Mouse (Mus musculus) limb, embryonic 11.5 days (tissue): ENCODE data around the gene Six5. TPM values are rescaled to one million over a fixed set of nuclear protein-coding genes. Genes with fewer than 3 reads are reported as not detected.

Source experiments
- ATAC-seq: fragments of 200-750 bp; cut with Nextera tagmentation; 2 replicates; pipeline ENCODE4 v1.8.0; 2017; ENCODE audit warnings: low read depth; ENCODE audit not compliant: insufficient number of reproducible peaks, low FRiP score, low TSS enrichment
- DNase-seq: peaks from one replicate; pipeline ENCODE4 v3.0.0-alpha.2; 2015; ENCODE audit warnings: low spot score
- H3K27ac ChIP-seq: fragments of 300-500 bp; sonication (generic); replicated peaks from 2 replicates; pipeline ENCODE4 v1.5.1; 2014; ENCODE audit warnings: low read depth, mild to moderate bottlenecking, low read length
- H3K27me3 ChIP-seq: fragments of 300-500 bp; sonication (generic); 2 replicates; pipeline ENCODE4 v1.6.1; 2014; ENCODE audit warnings: mild to moderate bottlenecking, low read length, mixed read lengths; ENCODE audit not compliant: control insufficient read depth, insufficient read depth
- H3K36me3 ChIP-seq: fragments of 300-500 bp; sonication (generic); 2 replicates; pipeline ENCODE4 v1.6.1; 2014; ENCODE audit warnings: mild to moderate bottlenecking, low read length, moderate library complexity, mixed read lengths; ENCODE audit not compliant: control insufficient read depth, insufficient read depth
- H3K4me1 ChIP-seq: fragments of 300-500 bp; sonication (generic); 2 replicates; pipeline ENCODE4 v1.6.1; 2014; ENCODE audit warnings: low read length, mixed read lengths; ENCODE audit not compliant: control insufficient read depth, insufficient read depth
- H3K4me2 ChIP-seq: fragments of 300-500 bp; sonication (generic); 2 replicates; pipeline ENCODE4 v1.6.1; 2014; ENCODE audit warnings: low read depth, mild to moderate bottlenecking, moderate library complexity; ENCODE audit not compliant: severe bottlenecking
- H3K4me3 ChIP-seq: fragments of 300-500 bp; sonication (generic); 2 replicates; pipeline ENCODE4 v1.5.1; 2014; ENCODE audit warnings: low read depth, low read length
- H3K9ac ChIP-seq: fragments of 300-500 bp; sonication (generic); 2 replicates; pipeline ENCODE4 v1.6.1; 2014; ENCODE audit warnings: mild to moderate bottlenecking, low read length
- H3K9me3 ChIP-seq: fragments of 300-500 bp; sonication (generic); 2 replicates; pipeline ENCODE4 v1.6.1; 2016; ENCODE audit warnings: low read length; ENCODE audit not compliant: control insufficient read depth
- WGBS: fragments of 180-500 bp; shearing (Covaris S2); extraction: QIAGEN DNeasy Blood & Tissue Kit; methylation state at CpG from one replicate; pipeline ENCODE4 v1.1.7; 2014; 5-methylcytosine and 5-hydroxymethylcytosine counted together
- microRNA-seq: library from miRNA; unstranded; fragments of <30 nt; microRNA quantifications from one replicate; pipeline ENCODE4, GENCODE M21; 2016
- polyA plus RNA-seq: library from polyadenylated mRNA; unstranded; fragments of >200 nt; fragmentation: Nextera tagmentation; extraction: Ambion mirVana; gene quantifications from 2 replicates; pipeline ENCODE4 v1.2.1, GENCODE M21; 2014

The Six5 gene
- polyA plus RNA-seq, 1 experiment from 2014 or later = 8.9 TPM

DNA sequence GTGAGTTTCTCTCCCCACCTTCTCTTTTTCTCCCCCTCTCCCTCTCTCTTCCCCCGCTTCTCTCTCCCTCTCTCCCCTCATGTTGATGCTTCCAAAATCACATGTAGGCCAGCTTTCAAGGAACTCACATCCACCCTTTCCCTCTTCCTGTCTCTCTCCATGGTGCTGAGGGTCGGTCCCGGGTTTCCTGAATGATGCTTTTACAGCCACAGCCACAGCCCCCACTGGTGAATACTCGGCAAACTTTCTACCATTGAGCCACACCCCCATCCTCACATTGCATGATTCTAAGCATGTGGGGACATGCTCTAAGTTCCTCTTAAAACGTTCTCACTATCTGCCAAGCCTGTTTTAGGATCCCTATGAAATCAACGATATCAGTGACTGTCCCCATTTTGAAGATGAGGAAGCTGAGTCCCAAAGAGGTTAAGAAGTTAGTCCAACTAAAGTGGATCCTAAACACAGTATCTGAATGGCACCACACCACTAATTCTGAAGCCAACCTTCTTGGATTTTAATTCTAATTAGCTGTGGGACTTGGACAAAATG is 53.2 kb downstream of the Six5 start:
- Histone ChIP-seq H3K9me3 (no peaks in the 10 kb centered on the region), H3K9ac (no peak overlapping the region), H3K27ac (no peak overlapping the region), H3K4me3 (no peak overlapping the region), H3K4me1 (peaks cover 11% of the 10 kb centered on the region), H3K4me2 (no peak overlapping the region), H3K36me3 (peaks cover 3% of the 10 kb centered on the region; the same call in 1 of the 2 replicates), H3K27me3 (no peaks in the 10 kb centered on the region)
- DNase-seq = peak; percentile 47
- ATAC-seq = no peak
- 47% methylated on average over 6 of the region's 6 CpGs for WGBS

Small RNA genes lying within 50 kb of the gene (microRNA-seq; reads per million reads assigned to microRNA genes)
- not detected for gene Mir3100

Other genes with a start within 250 kb of the Six5 start
- 0.38 and 0.45 TPM in 2 replicates for gene Pglyrp1, start 223.3 kb upstream of the Six5 start, polyA plus RNA-seq
- 22.5 and 23.4 TPM in 2 replicates for gene Ccdc61, start 184.2 kb upstream of the Six5 start, polyA plus RNA-seq
- gene Nova2, start 168.7 kb upstream of the Six5 start, polyA plus RNA-seq = 0.29 and 0.33 TPM in 2 replicates
- gene Nanos2, start 107.2 kb upstream of the Six5 start, polyA plus RNA-seq = not detected in 2 replicates
- gene Mypop, start 103.3 kb upstream of the Six5 start, polyA plus RNA-seq = 4.5 and 5.7 TPM in 2 replicates
- gene Irf2bp1, start 90.5 kb upstream of the Six5 start, polyA plus RNA-seq = 31.4 and 32.5 TPM in 2 replicates
- gene Foxa3, start 71.1 kb upstream of the Six5 start, polyA plus RNA-seq = 0.21 and 0.44 TPM in 2 replicates
- 36.0 and 37.6 TPM in 2 replicates for gene Sympk, start 70.2 kb upstream of the Six5 start, polyA plus RNA-seq
- gene Rsph6a, start 39.9 kb upstream of the Six5 start, polyA plus RNA-seq = not detected in 2 replicates
- gene Dmwd, start 18.4 kb upstream of the Six5 start, polyA plus RNA-seq = 18.8 and 25.6 TPM in 2 replicates
- gene Dmpk, start 10.7 kb upstream of the Six5 start, polyA plus RNA-seq = 8.6 and 9.2 TPM in 2 replicates
- 1.8 and 2.0 TPM in 2 replicates for gene Gm4969, start 23.8 kb downstream of the Six5 start, polyA plus RNA-seq
- gene Fbxo46, start 25.3 kb downstream of the Six5 start, polyA plus RNA-seq = 9.3 and 9.8 TPM in 2 replicates
- gene Qpctl, start 54.7 kb downstream of the Six5 start, polyA plus RNA-seq = 10.7 and 11.7 TPM in 2 replicates
- 179 and 183 TPM in 2 replicates for gene Snrpd2, start 55.1 kb downstream of the Six5 start, polyA plus RNA-seq
- gene Gipr, start 71.5 kb downstream of the Six5 start, polyA plus RNA-seq = 0.23 TPM in 1 of 2 replicates, not detected in the other
- gene Eml2, start 81.8 kb downstream of the Six5 start, polyA plus RNA-seq = 2.2 and 2.3 TPM in 2 replicates
- 8.7 and 10.5 TPM in 2 replicates for gene Gpr4, start 117.9 kb downstream of the Six5 start, polyA plus RNA-seq
- gene Opa3, start 133.7 kb downstream of the Six5 start, polyA plus RNA-seq = 42.9 and 43.2 TPM in 2 replicates
- 62.3 and 65.6 TPM in 2 replicates for gene Vasp, start 177.2 kb downstream of the Six5 start, polyA plus RNA-seq
- gene Ppm1n, start 185.5 kb downstream of the Six5 start, polyA plus RNA-seq = 0.24 TPM in 1 of 2 replicates, not detected in the other
- gene Rtn2, start 188.0 kb downstream of the Six5 start, polyA plus RNA-seq = 9.0 and 10.0 TPM in 2 replicates
- 0.06 TPM in 1 of 2 replicates, not detected in the other for gene Fosb, start 215.5 kb downstream of the Six5 start, polyA plus RNA-seq